In genomic region chr2:39602256-39602655, GRCm38 (mm10) we compare ENCODE assay signal across 18 mouse cellular contexts.
"Had no signal": no experiment of that assay in that cellular context is flagged by ENCODE, and none has a peak within 500 bp of the region (broad histone marks: within the 10 kb centered on the region; RNA-seq: fewer than 3 reads in every experiment).

No protein-coding gene starts in this region.

- DNase-seq: liver, postnatal 0 days; lung, adult 2 months; lung, postnatal 14 days; lung, postnatal 36 days; right cerebral cortex, postnatal 14 days; thymus, adult 2 months; thymus, postnatal 25 days; thymus, postnatal 4 days had no signal

- H3K9ac ChIP-seq: liver, embryonic 15.5 days; liver, postnatal 0 days; lung, embryonic 15.5 days; midbrain, embryonic 15.5 days; neural tube, embryonic 12.5 days; stomach, embryonic 15.5 days had no signal

- H3K4me3 ChIP-seq: liver, embryonic 15.5 days; lung, embryonic 15.5 days; megakaryocyte, embryonic 14.5 days; midbrain, embryonic 15.5 days; neural tube, embryonic 12.5 days; stomach, embryonic 15.5 days had no signal

- ATAC-seq: liver, postnatal 0 days; lung, postnatal 0 days; midbrain, embryonic 15.5 days had no signal

- H3K27ac ChIP-seq: liver, embryonic 15.5 days; lung, embryonic 15.5 days; macrophage; midbrain, embryonic 15.5 days; neural tube, embryonic 12.5 days; stomach, embryonic 15.5 days; stomach, postnatal 0 days had no signal

- H3K4me1 ChIP-seq: liver, embryonic 15.5 days; lung, embryonic 15.5 days; megakaryocyte, embryonic 14.5 days; midbrain, embryonic 15.5 days; neural tube, embryonic 12.5 days; stomach, embryonic 15.5 days had no signal

- H3K27me3 ChIP-seq: liver, embryonic 15.5 days; lung, embryonic 15.5 days; megakaryocyte, embryonic 14.5 days; midbrain, embryonic 15.5 days; neural tube, embryonic 12.5 days; stomach, embryonic 15.5 days had no signal

- H3K4me2 ChIP-seq: liver, embryonic 15.5 days; lung, embryonic 15.5 days; midbrain, embryonic 11.5 days; midbrain, embryonic 15.5 days; neural tube, embryonic 12.5 days; stomach, embryonic 15.5 days had no signal

- H3K36me3 ChIP-seq: liver, embryonic 15.5 days; lung, embryonic 15.5 days; midbrain, embryonic 15.5 days; neural tube, embryonic 12.5 days; stomach, embryonic 15.5 days had no signal

- H3K9me3 ChIP-seq: liver, embryonic 15.5 days; lung, embryonic 15.5 days; megakaryocyte, embryonic 14.5 days; midbrain, embryonic 15.5 days; neural tube, embryonic 12.5 days; stomach, embryonic 15.5 days had no signal
